Mouse (Mus musculus) G1E (cell line): ENCODE measurements around the gene Slc25a51.

Source experiments
- CTCF ChIP-seq: IDR thresholded peaks from 2 replicates; pipeline ENCODE4 v1.5.1; 2012; ENCODE audit warnings: low read depth, low read length, inconsistent platforms, mixed read lengths
- GATA1 ChIP-seq: IDR thresholded peaks from 2 replicates; pipeline ENCODE4 v1.6.1; 2012; ENCODE audit warnings: borderline replicate concordance, low read length, inconsistent platforms, mixed read lengths
- POLR2AphosphoS5 ChIP-seq: IDR thresholded peaks from 2 replicates; pipeline ENCODE4 v1.6.1; 2012; ENCODE audit warnings: low read depth, low read length, inconsistent platforms; ENCODE audit not compliant: insufficient replicate concordance

- TF ChIP-seq CTCF (no peak), GATA1 (no peak), POLR2AphosphoS5 (no peak)
Observed at GRCm38 (mm10) chr4:45393658-45394057, 14.9 kb downstream of the Slc25a51 start.
